Mouse (Mus musculus) ZHBTc4 (cell line): ENCODE measurements around the gene Agt.

Experiments
- DNase-seq: peaks from one replicate; pipeline ENCODE4 v3.0.0-alpha.2; 2011; ENCODE audit warnings: low read depth, low spot score

Agt gene

DNA sequence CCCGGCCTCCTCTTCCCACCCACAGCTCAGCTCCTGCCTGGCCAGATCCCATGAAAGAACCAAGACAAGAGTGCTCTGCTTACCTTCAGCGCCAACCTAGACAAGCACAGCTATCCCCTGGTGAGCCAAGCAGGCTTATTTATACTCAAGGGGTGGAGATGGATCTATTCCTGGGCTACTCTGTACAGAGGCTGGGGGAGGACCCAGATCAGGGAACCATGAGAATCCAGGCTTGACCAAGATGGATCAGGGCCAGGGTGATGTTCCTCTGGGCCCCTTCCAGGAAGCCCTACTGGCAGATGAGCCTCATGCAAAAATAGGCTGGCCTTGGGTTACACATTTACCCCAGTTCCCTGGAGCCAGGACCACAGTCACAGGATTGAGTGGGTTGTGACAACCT is at the start of gene Agt:
Gene Agt (minus strand): TSS at position 114 of the 400 bp plus-strand sequence.
- no peak for DNase-seq

GRCm38 (mm10) chr8:124618252-124618651 is 48.7 kb upstream of the Agt start:
- no peak for DNase-seq

DNA sequence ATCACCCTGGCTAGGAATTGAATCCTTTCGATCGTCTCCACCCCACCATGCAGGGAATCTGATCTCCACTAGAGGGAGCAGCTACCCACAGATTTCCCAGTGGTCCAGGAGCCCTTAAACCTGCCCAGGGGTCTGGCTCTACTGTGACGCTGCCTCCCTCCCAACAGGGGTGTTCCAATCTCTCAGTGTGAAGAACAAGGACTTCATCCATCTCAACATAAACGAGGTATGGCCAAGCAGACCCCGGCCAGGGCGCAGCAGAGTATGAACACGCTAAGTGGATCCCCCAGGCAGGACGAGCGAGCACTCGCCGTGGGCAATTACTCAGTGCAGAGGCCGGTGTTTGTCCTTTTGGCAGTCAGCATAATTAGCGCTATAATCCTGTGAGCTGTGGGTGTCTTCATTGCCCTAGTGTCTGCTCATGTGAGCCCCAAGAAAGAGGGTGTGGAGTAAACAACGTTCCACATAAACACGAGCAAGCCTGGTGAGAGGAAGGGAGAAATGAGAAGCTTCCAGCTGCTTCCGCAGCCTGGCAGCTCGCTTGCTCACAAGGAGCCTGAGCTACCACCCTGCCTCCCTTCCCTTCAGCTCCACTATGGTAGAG is 47.9 kb upstream of the Agt start:
- DNase-seq = peak; percentile 74

- DNase-seq = no peak
Measured at GRCm38 (mm10) chr8:124614325-124614724, 44.8 kb upstream of the Agt start.

GRCm38 (mm10) chr8:124608972-124609353 is 39.5 kb upstream of the Agt start:
- no peak for DNase-seq

- DNase-seq = peak; percentile 67
Measured at GRCm38 (mm10) chr8:124608239-124608971, 38.9 kb upstream of the Agt start.

- DNase-seq = no peak
Measured at GRCm38 (mm10) chr8:124604066-124604465, 34.6 kb upstream of the Agt start.

DNA sequence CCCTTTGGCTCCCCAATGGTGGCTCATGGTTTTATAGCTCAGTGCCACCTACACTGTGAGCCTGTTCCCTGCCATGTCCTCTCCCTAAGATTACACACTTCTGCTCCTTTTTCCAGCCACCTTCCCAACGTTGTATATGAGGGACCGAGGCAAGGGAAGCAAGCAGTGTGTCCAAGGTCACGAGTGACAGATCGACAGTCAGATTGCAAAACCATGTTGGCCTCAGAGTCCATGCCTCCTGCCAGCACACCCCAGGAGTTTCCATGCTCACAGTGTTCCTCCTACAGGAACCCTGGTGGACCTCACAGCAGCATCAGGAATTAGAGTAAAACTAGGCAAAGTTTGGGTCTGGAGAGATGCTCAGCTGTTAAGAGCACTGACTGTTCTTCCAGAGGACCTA is 19.9 kb upstream of the Agt start:
- DNase-seq = no peak

DNA sequence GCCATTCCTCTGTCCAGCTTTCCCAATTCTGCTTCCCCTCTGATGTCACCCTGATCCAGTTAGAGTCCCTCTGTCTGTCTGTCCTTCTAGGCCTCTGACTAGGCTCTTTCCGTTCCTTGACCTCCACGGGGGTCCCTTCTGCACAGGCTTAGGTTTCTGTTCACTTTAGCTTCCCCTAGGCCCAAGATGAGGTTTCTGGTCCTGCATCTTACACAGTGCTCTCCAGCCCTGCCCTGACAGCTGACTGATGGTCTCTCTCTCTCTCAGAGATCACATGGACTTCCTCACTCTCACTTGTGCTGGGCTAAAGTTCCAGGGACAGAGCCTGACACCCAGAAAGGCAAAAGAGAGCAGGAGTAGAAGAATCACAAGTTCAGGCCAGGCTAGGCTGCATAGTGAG is 17.1 kb upstream of the Agt start:
- no peak for DNase-seq

GRCm38 (mm10) chr8:124585718-124586425 is 16.4 kb upstream of the Agt start:
- DNase-seq = no peak

DNA sequence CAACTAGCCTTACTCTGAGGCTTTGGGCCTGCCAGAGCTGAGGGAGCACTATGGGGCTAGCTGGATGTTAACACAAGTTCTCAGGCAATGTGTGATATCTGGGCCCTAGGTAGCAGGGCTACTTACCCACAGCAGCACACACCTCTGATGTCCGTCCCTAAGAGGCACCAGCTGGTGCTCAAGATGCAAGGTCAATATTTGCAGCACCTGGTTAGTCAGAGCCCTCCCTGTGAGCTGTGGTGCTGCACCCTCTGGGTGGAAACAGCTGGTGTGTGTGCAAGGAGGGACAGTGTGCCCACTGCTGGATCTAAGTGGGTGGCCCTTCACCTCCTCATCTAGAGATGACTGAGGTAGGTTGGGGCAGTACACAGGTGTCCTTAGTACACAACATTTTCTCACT is 7.2 kb upstream of the Agt start:
- no peak for DNase-seq

GRCm38 (mm10) chr8:124575811-124576210 is 6.3 kb upstream of the Agt start, which contains the start of gene Capn9:
Gene Capn9, plus strand, starts transcription at chr8:124576111.
- no peak for DNase-seq

- peak; percentile 92 for DNase-seq
Measured at GRCm38 (mm10) chr8:124573552-124574340, 4.2 kb upstream of the Agt start.

DNA sequence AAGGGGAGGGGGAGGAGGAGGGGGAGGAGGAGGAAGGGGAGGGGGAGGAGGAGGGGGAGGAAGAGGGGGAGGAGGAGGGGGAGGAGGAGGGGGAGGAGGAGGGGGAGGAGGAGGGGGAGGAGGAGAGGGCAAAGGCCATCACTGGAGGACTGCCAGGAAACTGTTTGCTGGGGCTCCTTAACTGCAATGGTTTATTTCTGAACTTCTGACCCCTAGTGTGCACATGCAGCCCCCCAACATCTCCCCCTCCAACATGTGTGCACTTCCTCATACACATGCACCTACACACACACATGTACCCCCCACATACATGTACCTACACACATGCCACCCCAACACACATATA is 2.9 kb upstream of the Agt start:
- no peak for DNase-seq

- no peak for DNase-seq
Measured at GRCm38 (mm10) chr8:124571732-124572429, 2.4 kb upstream of the Agt start.

- no peak for DNase-seq
Measured at GRCm38 (mm10) chr8:124569100-124569499, 406 bp downstream of the Agt start.

GRCm38 (mm10) chr8:124567584-124567983 is 1.9 kb downstream of the Agt start:
- no peak for DNase-seq

- DNase-seq = no peak
Measured at GRCm38 (mm10) chr8:124567126-124567525, 2.4 kb downstream of the Agt start.

DNA sequence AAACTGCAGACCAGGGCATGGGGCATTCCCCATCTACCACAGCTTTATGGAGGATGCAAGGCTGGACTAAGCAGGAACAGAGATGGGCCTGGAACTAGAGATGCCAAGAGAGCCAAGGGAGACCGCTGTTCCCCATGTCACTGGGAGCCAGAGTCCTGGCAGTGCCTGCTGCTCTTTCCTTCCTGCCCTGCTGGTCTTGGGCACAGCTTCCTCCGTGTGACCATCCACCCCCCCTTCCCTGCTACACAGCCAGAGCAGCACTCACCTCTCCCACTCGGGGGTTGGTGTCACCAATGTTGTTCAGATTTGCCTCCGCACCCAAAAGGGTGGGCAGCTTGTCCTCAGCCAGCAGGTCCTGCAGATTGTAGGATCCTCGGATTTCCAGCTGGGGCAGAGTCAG is 12.0 kb downstream of the Agt start:
- DNase-seq = no peak

DNA sequence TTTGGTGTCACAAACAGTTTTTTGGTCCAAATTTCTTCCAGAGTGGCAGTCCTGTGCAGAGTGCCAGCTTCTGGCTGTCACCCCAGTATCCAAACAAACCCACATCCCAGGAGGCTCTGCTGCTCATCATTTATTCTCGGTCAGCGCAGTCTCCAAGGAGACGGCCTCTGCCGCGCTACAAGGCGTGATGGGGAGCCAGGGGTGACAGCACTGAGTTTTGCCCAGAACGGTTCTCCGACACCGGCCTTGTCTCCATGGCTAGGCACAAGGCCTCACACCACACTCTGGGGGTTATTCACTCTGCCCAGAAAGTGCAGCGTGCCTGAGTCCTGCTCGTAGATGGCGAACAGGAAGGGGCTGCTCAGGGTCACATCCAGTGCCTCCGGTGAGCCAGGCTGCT is 12.8 kb downstream of the Agt start:
- DNase-seq = no peak

DNA sequence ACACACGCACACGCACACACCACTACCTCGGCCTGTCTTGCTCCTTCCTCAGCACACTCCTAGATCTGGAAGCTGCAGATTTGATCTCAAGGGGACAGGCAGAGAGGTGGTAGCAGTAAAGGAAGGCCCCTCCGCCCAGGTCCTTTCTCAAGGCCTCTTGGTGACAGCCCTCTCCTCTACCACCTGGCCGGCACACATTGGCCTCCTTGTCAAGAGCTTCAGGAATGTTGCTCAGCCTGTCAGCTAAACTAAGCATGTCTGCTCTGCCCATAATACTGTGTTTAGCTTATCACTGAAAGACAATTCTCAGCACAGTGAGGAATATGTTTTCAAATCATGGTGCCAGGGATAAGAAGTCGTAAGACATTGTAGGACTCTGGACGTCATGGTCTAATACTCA is 13.3 kb downstream of the Agt start:
- DNase-seq = no peak
